Mouse (Mus musculus): Measurements from ENCODE around the gene Coq8a.

DNA sequence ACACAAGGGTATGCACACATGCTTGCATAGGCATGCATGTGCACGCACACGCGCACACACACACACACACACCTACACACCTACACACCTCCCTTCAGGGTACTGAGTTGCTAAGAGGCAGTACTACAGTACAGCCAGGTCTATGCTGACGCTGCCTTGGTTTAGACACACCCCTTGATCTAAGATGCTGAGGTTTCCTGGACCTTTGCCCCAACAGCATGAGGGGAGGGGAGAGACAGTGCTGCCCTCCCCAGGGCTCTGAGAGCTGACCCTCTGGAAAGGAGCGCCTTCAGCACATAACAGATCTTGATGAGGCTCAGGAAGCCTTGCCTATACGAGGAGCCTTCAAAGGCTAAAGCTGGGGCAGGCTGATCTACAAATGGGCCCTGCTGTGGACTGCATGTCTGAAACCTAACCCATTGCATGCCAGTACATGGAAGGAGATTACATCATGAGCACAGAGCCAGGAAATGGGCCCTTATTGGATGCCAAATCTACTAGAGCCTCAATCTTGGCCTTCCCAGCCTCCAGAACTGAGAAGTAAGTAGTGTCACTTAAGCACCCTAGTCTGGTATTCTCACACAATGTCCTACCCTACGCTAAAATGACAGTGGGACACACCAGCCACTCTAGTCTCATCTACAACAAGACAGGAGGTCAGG is 18.0 kb downstream of the Coq8a start:
- TF ChIP-seq CTCF (IDR thresholded peaks at IDR 0.05; ENCODE audit: low read depth), result no peak
- TF ChIP-seq EP300 (IDR thresholded peaks at IDR 0.05; ENCODE audit: low read depth), result no peak
